Mouse (Mus musculus) ES-E14 (cell line): Measurements from ENCODE around the gene Rassf5. TPM values are rescaled to one million over a fixed set of nuclear protein-coding genes. Genes with fewer than 3 reads are reported as not detected.
A peak's percentile ranks its signal among the peaks of the same experiment; 100 is the strongest.

Experiments
- DNase-seq: peaks from one replicate; pipeline ENCODE4 v3.0.0-alpha.2; 2013; ENCODE audit warnings: low read depth, low spot score
- H3K27ac ChIP-seq: 2 replicates; pipeline ENCODE4 v1.5.1; 2012; ENCODE audit warnings: low read depth, mild to moderate bottlenecking, low read length, moderate library complexity, mixed read lengths; ENCODE audit not compliant: poor library complexity, insufficient read depth, severe bottlenecking
- H3K36me3 ChIP-seq: 2 replicates; pipeline ENCODE4 v1.6.1; 2012; ENCODE audit warnings: mild to moderate bottlenecking, low read length, moderate library complexity, mixed read lengths; ENCODE audit not compliant: control insufficient read depth, poor library complexity, insufficient read depth, severe bottlenecking
- H3K4me1 ChIP-seq, 2 experiments: fragments of 150-350 bp in 1 of 2; sonication (generic) in 1 of 2; 2 replicates each; pipeline ENCODE4 v1.6.1; 2012; ENCODE audit warnings: low read length in 2 of 2, mild to moderate bottlenecking in 1 of 2, mixed read lengths in 1 of 2; ENCODE audit not compliant: control insufficient read depth in 2 of 2, insufficient read depth in 2 of 2, poor library complexity in 1 of 2
- H3K4me3 ChIP-seq, 2 experiments: fragments of 150-350 bp in 1 of 2; sonication (generic) in 1 of 2; 2 replicates each; pipeline ENCODE4 v1.5.1; 2012; ENCODE audit warnings: low read length in 2 of 2, low read depth in 1 of 2, mild to moderate bottlenecking in 1 of 2, mixed read lengths in 1 of 2; ENCODE audit not compliant: insufficient read depth in 1 of 2, poor library complexity in 1 of 2, severe bottlenecking in 1 of 2
- H3K9ac ChIP-seq: 2 replicates; pipeline ENCODE4 v1.6.1; 2012; ENCODE audit warnings: low read depth, mild to moderate bottlenecking, low read length, mixed read lengths; ENCODE audit not compliant: poor library complexity, insufficient read depth, severe bottlenecking
- H3K9me3 ChIP-seq: fragments of 150-350 bp; sonication (generic); 2 replicates; pipeline ENCODE4 v1.6.1; 2012; ENCODE audit warnings: low read depth, mild to moderate bottlenecking, low read length; ENCODE audit not compliant: control insufficient read depth, insufficient read depth
- CHD2 ChIP-seq: IDR thresholded peaks from 2 replicates; pipeline ENCODE4 v1.6.1; 2014; ENCODE audit warnings: mild to moderate bottlenecking, low read depth, low read length, inconsistent platforms
- HCFC1 ChIP-seq: IDR thresholded peaks from 2 replicates; pipeline ENCODE4 v1.6.1; 2012; ENCODE audit warnings: low read length, inconsistent platforms, borderline replicate concordance; ENCODE audit not compliant: insufficient read depth
- MAFK ChIP-seq: IDR thresholded peaks from 2 replicates; pipeline ENCODE4 v1.6.1; 2014; ENCODE audit warnings: mild to moderate bottlenecking, low read depth, low read length, inconsistent platforms; ENCODE audit not compliant: insufficient read depth
- ZC3H11A ChIP-seq: IDR thresholded peaks from 2 replicates; pipeline ENCODE4 v1.6.1; 2012; ENCODE audit warnings: low read depth, mild to moderate bottlenecking, inconsistent platforms, low read length, borderline replicate concordance
- ZNF384 ChIP-seq: IDR thresholded peaks from 2 replicates; pipeline ENCODE4 v1.6.1; 2012; ENCODE audit warnings: low read depth, low read length, inconsistent platforms
- in situ Hi-C, 2 experiments: fragments of 600-800 bp; cut with MboI; formaldehyde crosslinking; loops; one replicate each; pipeline ENCODE4 v1.15.1; 2025; ENCODE audit warnings: low sequenced_read_pairs in 2 of 2, inconsistent platforms in 1 of 2; ENCODE audit not compliant: unreplicated experiment in 2 of 2
- total RNA-seq: library from RNA; depleted of rRNA; stranded (reverse); fragments of 300-350 nt; gene quantifications from 2 replicates; pipeline ENCODE4 v1.2.3, GENCODE M21; 2012

Rassf5 gene
- total RNA-seq, 1 experiment = 0.76 TPM

GRCm38 (mm10) chr1:131245926-131246325 is 868 bp upstream of the Rassf5 start:
- H3K27ac ChIP-seq = no peak overlapping the region
- no peak overlapping the region for H3K9ac ChIP-seq
- H3K4me1 ChIP-seq = no peaks in the 10 kb centered on the region
- no peaks in the 10 kb centered on the region for H3K36me3 ChIP-seq
- peak; percentile 47 for DNase-seq
- H3K9me3 ChIP-seq = no peaks in the 10 kb centered on the region
- peak overlapping the region; percentile 79 to 87 for H3K4me3 ChIP-seq
- TF ChIP-seq HCFC1 = no peak
- no peak for TF ChIP-seq ZNF384
- TF ChIP-seq MAFK = no peak
- TF ChIP-seq CHD2 = no peak
- TF ChIP-seq ZC3H11A = no peak
- in situ Hi-C loops = no loop called here

- Histone ChIP-seq H3K9ac (peak overlapping the region; percentile 62), H3K36me3 (no peaks in the 10 kb centered on the region), H3K27ac (no peak overlapping the region), H3K4me1 (no peaks in the 10 kb centered on the region), H3K4me3 (peak overlapping the region; percentile 79 to 87), H3K9me3 (no peaks in the 10 kb centered on the region)
- DNase-seq = no peak
- in situ Hi-C loops = no loop called here
- TF ChIP-seq HCFC1 = no peak
- TF ChIP-seq ZC3H11A = no peak
- TF ChIP-seq ZNF384 = no peak
- TF ChIP-seq CHD2 = no peak
Measured at GRCm38 (mm10) chr1:131244536-131245088, 446 bp downstream of the Rassf5 start.

- no peak for TF ChIP-seq MAFK
- TF ChIP-seq HCFC1 = no peak
- TF ChIP-seq ZC3H11A = no peak
- no peak for TF ChIP-seq CHD2
- TF ChIP-seq ZNF384 = no peak
- Histone ChIP-seq H3K9ac (no peak overlapping the region), H3K4me1 (no peaks in the 10 kb centered on the region), H3K9me3 (no peaks in the 10 kb centered on the region), H3K36me3 (no peaks in the 10 kb centered on the region), H3K4me3 (no peak overlapping the region), H3K27ac (no peak overlapping the region)
- DNase-seq = no peak
- in situ Hi-C loops = no loop called here
Measured at GRCm38 (mm10) chr1:131242956-131243355, 2.1 kb downstream of the Rassf5 start.

- Histone ChIP-seq H3K4me3 (no peak overlapping the region), H3K9ac (no peak overlapping the region), H3K9me3 (no peaks in the 10 kb centered on the region), H3K36me3 (no peaks in the 10 kb centered on the region), H3K27ac (no peak overlapping the region), H3K4me1 (no peaks in the 10 kb centered on the region)
- TF ChIP-seq MAFK = no peak
- TF ChIP-seq HCFC1 = no peak
- TF ChIP-seq ZNF384 = no peak
- no peak for TF ChIP-seq ZC3H11A
- TF ChIP-seq CHD2 = no peak
- in situ Hi-C loops = no loop called here
- no peak for DNase-seq
Measured at GRCm38 (mm10) chr1:131239576-131240193, 5.4 kb downstream of the Rassf5 start.

- Histone ChIP-seq H3K36me3 (no peaks in the 10 kb centered on the region), H3K4me3 (no peak overlapping the region), H3K9me3 (no peaks in the 10 kb centered on the region), H3K4me1 (no peaks in the 10 kb centered on the region), H3K9ac (no peak overlapping the region), H3K27ac (no peak overlapping the region)
- in situ Hi-C loops = no loop called here
- TF ChIP-seq ZC3H11A = no peak
- TF ChIP-seq HCFC1 = no peak
- no peak for TF ChIP-seq MAFK
- TF ChIP-seq ZNF384 = no peak
- no peak for TF ChIP-seq CHD2
- no peak for DNase-seq
Measured at GRCm38 (mm10) chr1:131238931-131239381, 6.1 kb downstream of the Rassf5 start.
